Mouse (Mus musculus): ENCODE results near the gene Hmgb3.

The Hmgb3 gene

DNA sequence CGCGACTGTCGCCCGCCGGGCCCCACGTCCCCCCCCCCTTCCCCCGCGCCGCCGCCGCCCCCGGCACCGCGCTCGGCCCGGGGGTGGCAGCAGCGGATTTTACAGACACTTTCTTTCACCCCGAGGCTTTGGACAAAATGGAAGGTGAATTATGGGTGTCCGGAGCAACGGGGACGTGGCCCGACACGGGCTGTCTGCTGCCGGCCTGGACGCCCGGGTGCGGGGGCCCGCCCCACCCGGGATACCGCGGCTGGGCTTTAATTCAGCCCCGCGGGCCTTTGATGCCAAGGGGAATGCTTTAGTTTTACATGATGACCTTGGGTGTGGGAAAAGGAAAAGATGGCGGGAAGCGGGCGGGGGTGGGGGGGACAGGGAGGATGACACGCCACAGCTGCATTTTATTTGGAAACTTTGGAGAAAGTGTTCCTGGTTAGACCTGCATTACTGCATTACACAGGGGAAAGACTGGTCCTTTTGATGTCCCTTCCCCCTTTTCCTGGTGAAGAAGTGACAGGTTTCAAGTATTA is 1.3 kb downstream of the Hmgb3 start:
- TF ChIP-seq GATA4 (IDR thresholded peaks at IDR 0.05; ENCODE audit: insufficient replicate concordance, low read length), result no peak

DNA sequence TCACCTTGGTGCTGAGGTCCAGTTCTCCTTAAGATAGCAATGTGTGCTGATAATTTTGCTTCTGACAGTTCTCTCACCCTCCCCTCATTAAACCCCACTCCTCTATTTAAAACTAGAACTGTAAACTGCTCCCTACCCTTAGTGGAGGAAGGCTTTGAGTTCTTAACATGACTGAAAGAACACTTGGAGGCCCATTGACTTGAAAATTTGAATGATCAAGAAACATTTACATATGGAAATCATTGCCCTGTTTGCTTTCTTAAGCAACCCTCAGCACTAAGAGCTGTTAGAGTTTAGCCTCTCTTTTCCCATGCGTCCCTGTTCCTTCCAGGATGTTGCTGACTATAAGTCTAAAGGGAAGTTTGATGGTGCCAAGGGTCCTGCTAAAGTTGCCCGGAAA is 3.6 kb downstream of the Hmgb3 start:
- TF ChIP-seq GATA4 (IDR thresholded peaks at IDR 0.05; ENCODE audit: insufficient replicate concordance, low read length), result no peak

- TF ChIP-seq GATA4 (IDR thresholded peaks at IDR 0.05; ENCODE audit: insufficient replicate concordance, low read length), result no peak
These were observed 5.1 kb downstream of the Hmgb3 start for GRCm38 (mm10) chrX:71560796-71561195.

DNA sequence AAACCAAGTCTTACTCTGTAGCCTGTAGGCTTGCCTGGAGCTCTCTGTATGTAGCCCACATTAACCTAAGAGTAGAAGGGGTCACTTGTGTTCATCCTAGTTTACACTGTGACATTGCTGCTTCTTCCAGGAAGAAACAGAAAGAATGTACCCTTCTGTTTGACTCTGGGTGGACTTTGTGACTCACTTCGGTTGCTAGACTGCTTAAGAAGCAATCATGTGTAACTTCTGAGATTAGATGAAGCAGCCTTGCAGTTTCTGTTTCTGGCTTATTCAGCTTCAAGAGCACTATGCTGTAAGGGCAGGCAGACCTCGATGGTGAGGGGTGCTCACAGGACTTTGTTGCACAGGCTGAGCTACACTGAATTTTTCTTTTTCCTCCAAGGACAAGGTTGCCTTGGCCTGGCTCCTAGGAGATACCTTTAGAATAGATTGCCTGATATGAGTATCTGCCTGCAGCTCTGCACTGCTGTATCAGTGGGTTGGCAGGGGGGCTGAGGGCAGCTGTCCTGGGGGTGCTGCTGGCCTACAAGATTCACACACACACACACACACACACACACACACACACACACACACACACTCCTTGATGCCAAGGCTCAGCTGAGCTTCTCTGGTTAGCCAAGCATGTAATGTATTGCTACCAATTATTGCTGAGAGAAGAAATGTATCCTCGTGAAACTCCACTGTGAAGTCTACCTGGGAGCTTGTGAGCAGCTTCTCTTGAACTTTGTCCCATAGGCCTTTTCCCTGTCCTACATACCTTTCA is 17.6 kb downstream of the Hmgb3 start:
- no peak for TF ChIP-seq GATA4 (IDR thresholded peaks at IDR 0.05; ENCODE audit: insufficient replicate concordance, low read length)

- TF ChIP-seq GATA4 (IDR thresholded peaks at IDR 0.05; ENCODE audit: insufficient replicate concordance, low read length), result no peak
These were observed 19.8 kb downstream of the Hmgb3 start for GRCm38 (mm10) chrX:71575550-71575949.

DNA sequence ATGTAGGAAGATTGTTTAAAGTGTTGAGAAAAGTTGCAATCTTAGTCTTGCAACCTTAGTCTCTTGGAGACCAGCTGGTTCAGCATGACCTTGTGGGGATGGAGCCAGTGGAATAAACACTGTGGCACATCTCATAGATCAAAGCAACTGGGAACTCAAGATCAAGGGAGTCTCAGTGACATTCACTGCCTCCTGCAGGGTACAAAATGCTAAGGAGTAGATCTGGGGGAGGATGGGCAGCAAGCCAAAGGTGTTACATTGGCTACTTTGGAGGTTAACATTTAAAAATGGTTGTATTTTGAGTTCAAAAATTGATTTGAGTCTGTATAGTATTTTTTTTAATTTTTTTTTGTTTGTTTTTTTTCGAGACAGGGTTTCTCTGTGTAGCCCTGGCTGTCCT is 33.5 kb downstream of the Hmgb3 start:
- no peak for TF ChIP-seq GATA4 (IDR thresholded peaks at IDR 0.05; ENCODE audit: insufficient replicate concordance, low read length)

GRCm38 (mm10) chrX:71601052-71601611 is 45.4 kb downstream of the Hmgb3 start:
- TF ChIP-seq GATA4 (IDR thresholded peaks at IDR 0.05; ENCODE audit: insufficient replicate concordance, low read length), result no peak
